Mouse (Mus musculus): Measurements from ENCODE around the gene Pias4. TPM values are rescaled to one million over a fixed set of nuclear protein-coding genes. Genes with fewer than 3 reads are reported as not detected.

Pias4 gene
- polyA plus RNA-seq, 1 experiment from 2014 or later: 61.2 TPM

- Histone ChIP-seq H3K36me3 (peaks cover 23% of the 10 kb centered on the region), H3K4me1 (replicated peaks) (peaks cover 56% of the 10 kb centered on the region), H3K4me3 (peak overlapping the region; percentile 10; the same call in 1 of the 2 replicates), H3K9ac (no peak overlapping the region), H3K27ac (replicated peaks) (no peak overlapping the region; the same call in 1 of the 2 replicates), H3K27me3 (no peaks in the 10 kb centered on the region; the same call in 1 of the 2 replicates), H3K4me2 (peak overlapping the region; percentile 97), H3K9me3 (no peaks in the 10 kb centered on the region)
- no peak for ATAC-seq (ENCODE audit: low FRiP score, low read depth)
- 63% methylated on average over 10 of the region's 10 CpGs for WGBS
Measured at GRCm38 (mm10) chr10:81140717-81141454, 26.8 kb downstream of the Pias4 start.

GRCm38 (mm10) chr10:81140005-81140404 lies 27.7 kb downstream of the Pias4 start:
- peaks cover 15% of the 10 kb centered on the region for H3K36me3 ChIP-seq
- peaks cover 61% of the 10 kb centered on the region for H3K4me1 ChIP-seq (replicated peaks)
- H3K27ac ChIP-seq (replicated peaks): no peak overlapping the region; the same call in 1 of the 2 replicates
- peaks cover 7% of the 10 kb centered on the region; the same call in 1 of the 2 replicates for H3K27me3 ChIP-seq
- no peaks in the 10 kb centered on the region for H3K9me3 ChIP-seq
- 68% methylated on average over 8 of the region's 8 CpGs for WGBS
- H3K9ac ChIP-seq: peak overlapping the region; percentile 4; the same call in 1 of the 2 replicates
- ATAC-seq (ENCODE audit: low FRiP score, low read depth): no peak
- H3K4me2 ChIP-seq: peak overlapping the region; percentile 97
- peak overlapping the region; percentile 10; the same call in 1 of the 2 replicates for H3K4me3 ChIP-seq

- H3K4me3 ChIP-seq: peak overlapping the region; percentile 96; the same call in 1 of the 2 replicates
- peak overlapping the region; percentile 4; the same call in 1 of the 2 replicates for H3K9ac ChIP-seq
- peaks cover 64% of the 10 kb centered on the region for H3K4me1 ChIP-seq (replicated peaks)
- 68% methylated on average over 4 of the region's 4 CpGs for WGBS
- no peak for ATAC-seq (ENCODE audit: low FRiP score, low read depth)
- peaks cover 10% of the 10 kb centered on the region for H3K36me3 ChIP-seq
- H3K27ac ChIP-seq (replicated peaks): no peak overlapping the region
- H3K4me2 ChIP-seq: peak overlapping the region; percentile 97
- no peaks in the 10 kb centered on the region for H3K9me3 ChIP-seq
- H3K27me3 ChIP-seq: peaks cover 12% of the 10 kb centered on the region
Measured at GRCm38 (mm10) chr10:81139529-81139846, 28.2 kb downstream of the Pias4 start.

- peaks cover 64% of the 10 kb centered on the region for H3K4me1 ChIP-seq (replicated peaks)
- 64% methylated on average over 11 of the region's 11 CpGs for WGBS
- no peak for ATAC-seq (ENCODE audit: low FRiP score, low read depth)
Measured at GRCm38 (mm10) chr10:81138821-81139528, 28.7 kb downstream of the Pias4 start.

GRCm38 (mm10) chr10:81138131-81138782 lies 29.5 kb downstream of the Pias4 start:
- peaks cover 24% of the 10 kb centered on the region for H3K27me3 ChIP-seq
- H3K4me3 ChIP-seq: peak overlapping the region; percentile 96
- H3K9me3 ChIP-seq: no peaks in the 10 kb centered on the region
- no peaks in the 10 kb centered on the region for H3K36me3 ChIP-seq
- no peak for ATAC-seq (ENCODE audit: low FRiP score, low read depth)
- WGBS: under 1% methylated on average over 23 of the region's 24 CpGs
- peak overlapping the region; percentile 85 for H3K9ac ChIP-seq
- peak overlapping the region; percentile 97 for H3K4me2 ChIP-seq
- peaks cover 64% of the 10 kb centered on the region for H3K4me1 ChIP-seq (replicated peaks)
- H3K27ac ChIP-seq (replicated peaks): peak overlapping the region; percentile 84

More at GRCm38 (mm10) chr10:81138821-81139528, 28.7 kb downstream of the Pias4 start:
- H3K27ac ChIP-seq (replicated peaks): peak overlapping the region; percentile 84; the same call in 1 of the 2 replicates
- peaks cover 17% of the 10 kb centered on the region for H3K27me3 ChIP-seq
- peak overlapping the region; percentile 97 for H3K4me2 ChIP-seq
- no peaks in the 10 kb centered on the region for H3K9me3 ChIP-seq
- peak overlapping the region; percentile 85 for H3K9ac ChIP-seq
- H3K4me3 ChIP-seq: peak overlapping the region; percentile 96
- H3K36me3 ChIP-seq: peaks cover 5% of the 10 kb centered on the region

GRCm38 (mm10) chr10:81137252-81138130 lies 30.2 kb downstream of the Pias4 start:
- H3K4me2 ChIP-seq: peak overlapping the region; percentile 97
- peak overlapping the region; percentile 98 for H3K27ac ChIP-seq (replicated peaks)
- H3K4me3 ChIP-seq: peak overlapping the region; percentile 96
- peaks cover 30% of the 10 kb centered on the region for H3K27me3 ChIP-seq
- no peaks in the 10 kb centered on the region for H3K9me3 ChIP-seq
- peaks cover 58% of the 10 kb centered on the region for H3K4me1 ChIP-seq (replicated peaks)
- H3K9ac ChIP-seq: peak overlapping the region; percentile 85
- peak; percentile 92 for ATAC-seq (ENCODE audit: low FRiP score, low read depth)
- 1% methylated on average over 68 of the region's 89 CpGs for WGBS
- H3K36me3 ChIP-seq: no peaks in the 10 kb centered on the region

GRCm38 (mm10) chr10:81136706-81137231 lies 31.0 kb downstream of the Pias4 start:
- peak overlapping the region; percentile 96 for H3K9ac ChIP-seq
- H3K27ac ChIP-seq (replicated peaks): peak overlapping the region; percentile 98
- peak overlapping the region; percentile 97 for H3K4me2 ChIP-seq
- peaks cover 30% of the 10 kb centered on the region for H3K27me3 ChIP-seq
- under 1% methylated on average over 40 of the region's 50 CpGs for WGBS
- peak; percentile 44 for ATAC-seq (ENCODE audit: low FRiP score, low read depth)
- H3K9me3 ChIP-seq: no peaks in the 10 kb centered on the region
- no peaks in the 10 kb centered on the region for H3K36me3 ChIP-seq
- H3K4me3 ChIP-seq: peak overlapping the region; percentile 96
- H3K4me1 ChIP-seq (replicated peaks): peaks cover 51% of the 10 kb centered on the region

- no peaks in the 10 kb centered on the region for H3K9me3 ChIP-seq
- peak; percentile 7; the same call in 1 of the 2 replicates for ATAC-seq (ENCODE audit: low FRiP score, low read depth)
- H3K27ac ChIP-seq (replicated peaks): peak overlapping the region; percentile 98
- H3K9ac ChIP-seq: peak overlapping the region; percentile 96
- H3K4me2 ChIP-seq: peak overlapping the region; percentile 97
- H3K4me3 ChIP-seq: peak overlapping the region; percentile 96
- H3K36me3 ChIP-seq: no peaks in the 10 kb centered on the region
- H3K27me3 ChIP-seq: peaks cover 32% of the 10 kb centered on the region
- WGBS: under 1% methylated on average over 67 of the region's 86 CpGs
- peaks cover 44% of the 10 kb centered on the region for H3K4me1 ChIP-seq (replicated peaks)
Measured at GRCm38 (mm10) chr10:81135831-81136705, 31.7 kb downstream of the Pias4 start.

GRCm38 (mm10) chr10:81134966-81135681 lies 32.6 kb downstream of the Pias4 start, which contains the start of gene Zbtb7a:
Zbtb7a (plus strand) TSS chr10:81135220.
- WGBS: 1% methylated on average over 40 of the region's 41 CpGs
- no peak for ATAC-seq (ENCODE audit: low FRiP score, low read depth)
- Histone ChIP-seq H3K4me1 (replicated peaks) (peaks cover 35% of the 10 kb centered on the region), H3K9ac (peak within 1 kb of the TSS; percentile 96), H3K27me3 (peaks cover 40% of the 10 kb centered on the region), H3K4me2 (peak within 1 kb of the TSS; percentile 97), H3K36me3 (no peaks in the 10 kb centered on the region), H3K27ac (replicated peaks) (peak within 1 kb of the TSS; percentile 98), H3K9me3 (no peaks in the 10 kb centered on the region), H3K4me3 (peak within 1 kb of the TSS; percentile 96)

- H3K36me3 ChIP-seq: no peaks in the 10 kb centered on the region
- H3K4me1 ChIP-seq (replicated peaks): peaks cover 31% of the 10 kb centered on the region
- H3K4me3 ChIP-seq: peak overlapping the region; percentile 96; the same call in 1 of the 2 replicates
- ATAC-seq (ENCODE audit: low FRiP score, low read depth): no peak
- 3% methylated on average over 16 of the region's 16 CpGs for WGBS
- H3K9me3 ChIP-seq: no peaks in the 10 kb centered on the region
- H3K27ac ChIP-seq (replicated peaks): no peak overlapping the region
- no peak overlapping the region for H3K4me2 ChIP-seq
- H3K9ac ChIP-seq: no peak overlapping the region
- H3K27me3 ChIP-seq: peaks cover 46% of the 10 kb centered on the region
Measured at GRCm38 (mm10) chr10:81134181-81134587, 33.5 kb downstream of the Pias4 start.
